Mouse (Mus musculus) brown adipose tissue, adult 24 weeks (tissue): ENCODE measurements around the gene Nup50. TPM values are rescaled to one million over a fixed set of nuclear protein-coding genes. Genes with fewer than 3 reads are reported as not detected.

Source experiments
- polyA plus RNA-seq: library from polyadenylated mRNA; stranded (reverse); fragments of >200 nt; gene quantifications from 2 replicates; pipeline ENCODE4 v1.2.4, GENCODE M21; 2012; ENCODE audit not compliant: missing spikeins, insufficient read depth, insufficient read length

The Nup50 gene
- polyA plus RNA-seq, 1 experiment = 11.6 TPM

Other genes starting within 250 kb of the Nup50 start
- gene Arhgap8, start 203.4 kb upstream of the Nup50 start, polyA plus RNA-seq = not detected in 2 replicates
- 0.55 TPM in 1 of 2 replicates, not detected in the other for gene Phf21b, start 67.4 kb upstream of the Nup50 start, polyA plus RNA-seq
- gene Gm29666, start 3.4 kb upstream of the Nup50 start, polyA plus RNA-seq = not detected in 2 replicates
- gene 5031439G07Rik, start 65.1 kb downstream of the Nup50 start, polyA plus RNA-seq = 13.6 and 16.3 TPM in 2 replicates
- gene Upk3a, start 93.7 kb downstream of the Nup50 start, polyA plus RNA-seq = not detected in 2 replicates
- gene Fam118a, start 105.5 kb downstream of the Nup50 start, polyA plus RNA-seq = 6.0 and 7.3 TPM in 2 replicates
- gene Smc1b, start 208.6 kb downstream of the Nup50 start, polyA plus RNA-seq = not detected in 2 replicates
- not detected in 2 replicates for gene Ribc2, start 208.7 kb downstream of the Nup50 start, polyA plus RNA-seq